Mouse (Mus musculus) thymus, adult 2 months (tissue): Measurements from ENCODE around the gene Kctd7.

Experiments
- CTCF ChIP-seq: fragments of 200-500 bp; IDR thresholded peaks from 2 replicates; pipeline ENCODE4 v1.5.1; 2012; ENCODE audit warnings: mild to moderate bottlenecking, control low read depth, low read length, moderate library complexity, borderline replicate concordance; ENCODE audit not compliant: control insufficient read depth, poor library complexity, insufficient read depth; ENCODE audit errors: extremely low read depth
- POLR2A ChIP-seq: fragments of 200-500 bp; IDR thresholded peaks from 2 replicates; pipeline ENCODE4 v1.6.1; 2012; ENCODE audit warnings: mild to moderate bottlenecking, low read length, control low read depth, moderate library complexity; ENCODE audit not compliant: control insufficient read depth, poor library complexity, insufficient read depth; ENCODE audit errors: extremely low read depth

DNA sequence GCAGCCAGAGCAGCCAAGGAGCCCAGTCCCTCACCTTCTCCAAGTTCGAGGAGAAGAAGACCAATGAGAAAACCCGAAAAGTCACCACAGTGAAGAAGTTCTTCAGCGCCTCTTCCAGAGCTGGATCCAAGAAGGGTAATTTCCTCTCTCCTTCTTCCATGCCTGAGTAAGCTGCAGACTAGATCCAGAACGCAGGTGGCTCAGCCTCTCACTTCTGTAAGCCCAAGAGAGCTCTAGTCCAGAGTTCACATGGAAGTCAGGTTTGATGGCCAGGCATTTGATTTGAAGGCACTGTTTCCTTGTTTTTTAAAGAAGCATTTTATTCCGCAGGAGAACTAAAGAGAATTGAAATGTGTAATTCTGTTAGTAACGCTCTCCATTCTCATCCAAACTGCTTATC lies 46.2 kb downstream of the Kctd7 start:
- TF ChIP-seq CTCF (no peak), POLR2A (no peak)
